Mouse (Mus musculus): ENCODE results near the gene Cnga1. TPM values are rescaled to one million over a fixed set of nuclear protein-coding genes. Genes with fewer than 3 reads are reported as not detected.

Gene Cnga1
- polyA plus RNA-seq, 1 experiment: not detected

DNA sequence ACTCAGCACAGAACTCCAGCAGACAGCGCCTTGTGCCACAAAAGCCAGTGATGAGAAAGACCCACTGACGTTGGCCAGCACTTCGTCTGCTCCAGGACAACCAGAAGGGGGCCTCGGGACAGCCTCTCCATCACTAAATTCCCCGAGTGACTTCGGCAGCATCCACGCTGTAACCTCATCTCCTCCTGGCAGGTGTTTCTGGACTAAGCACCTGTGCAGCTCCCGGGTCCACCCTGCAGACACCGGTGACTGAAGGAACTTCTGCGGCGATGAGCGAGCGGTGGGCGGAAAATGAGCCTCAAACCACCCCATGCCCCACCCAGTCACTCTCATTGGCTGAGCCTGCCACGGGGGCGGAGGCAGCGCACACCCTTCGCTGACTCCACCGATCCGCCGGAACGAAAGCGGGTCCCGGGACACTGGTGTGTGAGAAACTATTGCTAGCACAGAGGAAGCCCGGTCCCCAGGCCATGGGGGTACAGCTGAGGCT is 3.4 kb upstream of the Cnga1 start, which contains the start of gene Nipal1:
TSS of gene Nipal1 (plus strand) at position 378 of the 490 bp plus-strand sequence.
- TF ChIP-seq POLR2A (IDR thresholded peaks at IDR 0.05; ENCODE audit: insufficient read depth, low read depth, low read length) (no peak), CTCF (IDR thresholded peaks at IDR 0.05; ENCODE audit: insufficient read depth, low read depth, low read length) (no peak)
- peak within 1 kb of the TSS; percentile 51 for H3K4me3 ChIP-seq (ENCODE audit: insufficient read depth, low read depth, low read length)
- H3K27ac ChIP-seq (ENCODE audit: insufficient read depth, low read depth, low read length): no peak within 1 kb of the TSS
- under 1% methylated on average over 25 of the region's 25 CpGs for WGBS
- H3K4me1 ChIP-seq (ENCODE audit: control insufficient read depth, insufficient read depth, low read length): peaks cover 12% of the 10 kb centered on the region

DNA sequence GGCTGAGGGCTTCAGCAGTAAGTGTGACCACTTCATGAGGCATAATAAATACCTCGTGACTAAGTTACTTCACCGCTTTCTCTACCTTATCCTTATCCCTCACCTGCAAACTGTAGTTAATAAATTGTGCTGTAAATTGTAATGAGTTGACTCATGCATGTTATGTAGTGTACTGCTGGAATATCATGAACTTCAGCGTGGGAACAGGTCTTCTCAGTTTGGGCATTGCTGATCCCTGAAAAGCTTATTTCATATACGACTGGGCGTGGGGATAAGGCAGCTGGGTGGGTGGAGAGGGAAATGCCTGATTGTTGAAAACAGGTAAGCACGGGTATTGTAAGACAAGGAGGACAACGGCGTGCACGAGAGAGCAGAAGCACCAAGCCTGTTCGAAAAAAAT is 2.9 kb upstream of the Cnga1 start:
- WGBS: 26% methylated on average over 10 of the region's 10 CpGs
- peak overlapping the region; percentile 51 for H3K4me3 ChIP-seq (ENCODE audit: insufficient read depth, low read depth, low read length)
- TF ChIP-seq CTCF (IDR thresholded peaks at IDR 0.05; ENCODE audit: insufficient read depth, low read depth, low read length) (no peak), POLR2A (IDR thresholded peaks at IDR 0.05; ENCODE audit: insufficient read depth, low read depth, low read length) (no peak)
- H3K4me1 ChIP-seq (ENCODE audit: control insufficient read depth, insufficient read depth, low read length): peaks cover 12% of the 10 kb centered on the region
- H3K27ac ChIP-seq (ENCODE audit: insufficient read depth, low read depth, low read length): no peak overlapping the region

DNA sequence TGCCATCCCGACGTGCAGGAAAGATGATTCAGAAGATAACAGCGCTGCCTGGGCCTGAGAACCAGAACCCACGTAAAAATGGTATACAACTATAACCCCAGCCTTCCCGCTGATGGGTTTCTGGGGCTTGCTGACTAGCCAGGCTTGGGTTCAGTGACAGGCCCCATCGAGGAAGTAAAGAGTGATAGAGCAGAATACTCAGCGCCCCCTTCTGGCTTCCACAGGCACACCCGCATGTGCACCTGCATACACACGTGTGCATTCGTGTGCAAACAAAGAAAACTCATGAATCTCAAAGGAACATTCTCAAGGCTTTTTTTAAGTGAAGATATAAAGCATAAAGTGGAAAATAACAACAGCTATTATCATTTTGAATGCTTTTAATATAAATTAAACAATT is 2.1 kb upstream of the Cnga1 start:
- 56% methylated on average over 10 of the region's 10 CpGs for whole genome bisulfite sequencing
- TF ChIP-seq POLR2A (IDR thresholded peaks at IDR 0.05; ENCODE audit: insufficient read depth, low read depth, low read length) (no peak), CTCF (IDR thresholded peaks at IDR 0.05; ENCODE audit: insufficient read depth, low read depth, low read length) (no peak)
- Histone ChIP-seq H3K27ac (ENCODE audit: insufficient read depth, low read depth, low read length) (no peak overlapping the region), H3K4me1 (ENCODE audit: control insufficient read depth, insufficient read depth, low read length) (peaks cover 12% of the 10 kb centered on the region), H3K4me3 (ENCODE audit: insufficient read depth, low read depth, low read length) (no peak overlapping the region)

DNA sequence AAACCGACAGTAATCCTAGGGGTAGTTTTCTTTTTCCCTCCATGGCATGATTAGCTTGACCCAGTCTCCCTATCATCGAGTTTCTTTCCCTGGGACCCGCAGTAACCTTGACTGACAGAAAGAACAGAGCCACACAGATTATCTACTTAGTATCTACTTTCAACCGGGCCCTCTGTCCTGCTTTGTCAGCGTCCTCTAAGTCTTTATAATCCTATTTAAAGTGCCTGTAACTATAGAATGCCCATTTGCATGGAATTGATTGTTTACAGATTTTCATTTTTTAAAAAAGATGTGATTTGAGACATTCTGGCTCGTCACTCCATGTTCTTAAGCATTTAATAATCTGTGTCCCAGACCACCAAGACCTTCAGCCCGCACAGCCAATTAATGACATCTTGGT is 420 bp downstream of the Cnga1 start:
- peaks cover 12% of the 10 kb centered on the region for H3K4me1 ChIP-seq (ENCODE audit: control insufficient read depth, insufficient read depth, low read length)
- H3K27ac ChIP-seq (ENCODE audit: insufficient read depth, low read depth, low read length): no peak overlapping the region
- no peak overlapping the region for H3K4me3 ChIP-seq (ENCODE audit: insufficient read depth, low read depth, low read length)
- TF ChIP-seq CTCF (IDR thresholded peaks at IDR 0.05; ENCODE audit: insufficient read depth, low read depth, low read length): no peak
- WGBS: 80% methylated on average over 7 of the region's 7 CpGs

DNA sequence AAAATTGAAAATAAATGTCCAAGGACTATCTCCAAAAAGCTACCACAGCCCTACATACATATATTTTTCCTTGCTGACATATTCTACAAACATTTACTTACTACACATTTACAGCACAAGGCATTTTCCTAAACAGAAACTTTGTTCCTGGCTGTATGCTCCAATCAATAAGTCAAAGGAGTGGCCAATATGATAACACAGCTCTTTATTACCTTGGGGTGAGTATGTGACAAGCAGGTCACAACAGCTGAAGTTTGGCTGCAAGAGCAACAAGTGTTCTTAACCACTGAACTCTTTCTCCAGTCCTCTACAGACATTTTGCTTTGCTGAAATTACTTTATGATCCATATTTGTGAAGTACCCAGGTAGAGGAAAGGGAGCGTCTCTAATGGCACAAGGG is 4.0 kb downstream of the Cnga1 start:
- H3K4me3 ChIP-seq (ENCODE audit: insufficient read depth, low read depth, low read length): no peak overlapping the region
- TF ChIP-seq CTCF (IDR thresholded peaks at IDR 0.05; ENCODE audit: insufficient read depth, low read depth, low read length): no peak
- TF ChIP-seq POLR2A (IDR thresholded peaks at IDR 0.05; ENCODE audit: insufficient read depth, low read depth, low read length): no peak
- 98% methylated on average over 1 of the region's 1 CpGs for WGBS
- H3K4me1 ChIP-seq (ENCODE audit: control insufficient read depth, insufficient read depth, low read length): no peaks in the 10 kb centered on the region
- H3K27ac ChIP-seq (ENCODE audit: insufficient read depth, low read depth, low read length): no peak overlapping the region

DNA sequence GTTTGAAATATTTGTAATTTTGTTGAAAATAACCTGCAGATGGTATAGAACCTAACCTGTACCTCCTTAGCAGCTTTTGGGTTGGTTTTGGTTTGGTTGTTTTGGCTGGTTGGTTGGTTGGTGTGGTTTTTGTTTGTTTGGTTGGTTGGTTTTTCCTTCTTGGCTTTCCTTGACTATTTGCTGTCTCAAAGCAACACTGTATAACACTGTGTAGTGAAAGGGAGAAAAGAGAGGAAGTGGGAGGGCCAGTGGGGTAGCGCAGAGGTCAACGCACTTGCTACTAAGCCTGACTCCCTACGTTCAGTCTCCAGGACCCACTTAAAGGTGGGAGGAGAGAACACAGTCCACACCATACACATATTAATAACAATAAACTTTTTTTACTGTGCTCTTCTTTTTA is 7.5 kb downstream of the Cnga1 start:
- Histone ChIP-seq H3K4me3 (ENCODE audit: insufficient read depth, low read depth, low read length) (no peak overlapping the region), H3K4me1 (ENCODE audit: control insufficient read depth, insufficient read depth, low read length) (no peaks in the 10 kb centered on the region), H3K27ac (ENCODE audit: insufficient read depth, low read depth, low read length) (no peak overlapping the region)
- 88% methylated on average over 3 of the region's 3 CpGs for WGBS
- TF ChIP-seq POLR2A (IDR thresholded peaks at IDR 0.05; ENCODE audit: insufficient read depth, low read depth, low read length) (no peak), CTCF (IDR thresholded peaks at IDR 0.05; ENCODE audit: insufficient read depth, low read depth, low read length) (no peak)

DNA sequence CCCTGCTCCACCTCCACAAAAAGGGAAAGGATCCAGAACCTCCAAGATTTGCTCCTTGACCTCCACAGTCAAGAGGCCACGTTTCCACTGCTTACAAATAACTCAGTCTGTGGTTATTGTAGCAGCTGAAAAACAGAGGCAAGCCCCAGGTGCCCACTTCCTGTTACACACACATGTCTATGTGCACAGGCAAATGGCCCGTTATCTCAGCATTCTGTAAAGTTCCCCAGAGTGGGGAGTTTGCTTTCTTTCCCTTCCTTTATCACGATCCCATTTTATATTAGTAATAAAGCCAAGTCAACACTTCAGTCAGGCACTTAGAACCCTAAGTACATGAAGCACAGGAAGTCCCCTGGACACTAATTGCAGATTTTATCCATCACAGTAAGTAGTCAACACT is 8.0 kb downstream of the Cnga1 start:
- 75% methylated on average over 3 of the region's 3 CpGs for WGBS
- H3K27ac ChIP-seq (ENCODE audit: insufficient read depth, low read depth, low read length): no peak overlapping the region
- TF ChIP-seq CTCF (IDR thresholded peaks at IDR 0.05; ENCODE audit: insufficient read depth, low read depth, low read length): no peak
- no peak for TF ChIP-seq POLR2A (IDR thresholded peaks at IDR 0.05; ENCODE audit: insufficient read depth, low read depth, low read length)
- no peaks in the 10 kb centered on the region for H3K4me1 ChIP-seq (ENCODE audit: control insufficient read depth, insufficient read depth, low read length)
- no peak overlapping the region for H3K4me3 ChIP-seq (ENCODE audit: insufficient read depth, low read depth, low read length)

DNA sequence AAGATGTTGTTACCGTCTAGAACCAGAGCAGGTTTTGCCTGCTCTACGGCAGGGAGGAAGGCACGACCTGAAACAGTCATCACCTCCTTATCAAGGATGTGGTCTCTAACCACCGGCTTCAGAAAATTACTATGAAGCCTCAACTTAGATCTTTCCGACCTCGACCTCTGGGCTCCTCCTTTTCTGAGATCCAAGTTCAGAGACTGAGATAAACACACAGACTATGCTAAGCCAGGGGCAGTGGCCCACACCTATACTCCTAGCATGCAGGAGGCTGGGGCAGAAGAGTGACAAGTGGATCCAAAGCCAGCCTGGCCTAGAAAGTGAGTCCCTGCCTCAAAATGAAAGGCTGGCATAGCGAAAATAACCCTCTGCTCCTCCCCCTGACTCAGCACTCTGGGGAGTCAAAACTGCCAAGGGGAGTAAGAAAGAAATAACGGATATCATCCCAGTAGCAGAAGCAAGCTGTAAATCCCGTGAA is 9.2 kb downstream of the Cnga1 start:
- WGBS: 90% methylated on average over 9 of the region's 9 CpGs

DNA sequence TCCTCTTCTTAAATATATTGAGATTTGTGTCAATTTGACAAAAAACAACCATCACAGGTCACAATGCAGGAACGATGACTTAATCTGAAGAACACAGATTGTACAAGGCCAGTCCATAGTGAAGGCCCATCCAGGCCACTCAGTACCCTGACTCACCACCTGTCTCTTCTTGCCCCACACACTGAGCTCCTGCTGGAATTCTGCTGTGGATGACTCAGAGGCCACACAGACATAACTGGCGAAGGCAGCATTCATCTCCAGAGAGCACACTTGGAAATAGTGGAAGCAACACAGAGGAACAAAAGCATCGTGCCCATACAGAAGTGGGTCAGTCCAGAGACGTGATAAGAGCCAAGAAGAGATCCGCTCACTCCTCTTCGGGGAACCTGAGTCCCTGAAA is 14.0 kb downstream of the Cnga1 start:
- whole genome bisulfite sequencing: 70% methylated on average over 6 of the region's 6 CpGs
- H3K27ac ChIP-seq (ENCODE audit: insufficient read depth, low read depth, low read length): no peak overlapping the region
- no peaks in the 10 kb centered on the region for H3K4me1 ChIP-seq (ENCODE audit: control insufficient read depth, insufficient read depth, low read length)
- H3K4me3 ChIP-seq (ENCODE audit: insufficient read depth, low read depth, low read length): no peak overlapping the region
- TF ChIP-seq CTCF (IDR thresholded peaks at IDR 0.05; ENCODE audit: insufficient read depth, low read depth, low read length): no peak
- no peak for TF ChIP-seq POLR2A (IDR thresholded peaks at IDR 0.05; ENCODE audit: insufficient read depth, low read depth, low read length)

More for the DNA sequence above, 9.2 kb downstream of the Cnga1 start:
- Histone ChIP-seq H3K4me3 (ENCODE audit: insufficient read depth, low read depth, low read length) (no peak overlapping the region; the same call in 1 of the 2 replicates), H3K27ac (ENCODE audit: insufficient read depth, low read depth, low read length) (no peak overlapping the region), H3K4me1 (ENCODE audit: control insufficient read depth, insufficient read depth, low read length) (no peaks in the 10 kb centered on the region)
- TF ChIP-seq CTCF (IDR thresholded peaks at IDR 0.05; ENCODE audit: insufficient read depth, low read depth, low read length): no peak
- TF ChIP-seq POLR2A (IDR thresholded peaks at IDR 0.05; ENCODE audit: insufficient read depth, low read depth, low read length): no peak

DNA sequence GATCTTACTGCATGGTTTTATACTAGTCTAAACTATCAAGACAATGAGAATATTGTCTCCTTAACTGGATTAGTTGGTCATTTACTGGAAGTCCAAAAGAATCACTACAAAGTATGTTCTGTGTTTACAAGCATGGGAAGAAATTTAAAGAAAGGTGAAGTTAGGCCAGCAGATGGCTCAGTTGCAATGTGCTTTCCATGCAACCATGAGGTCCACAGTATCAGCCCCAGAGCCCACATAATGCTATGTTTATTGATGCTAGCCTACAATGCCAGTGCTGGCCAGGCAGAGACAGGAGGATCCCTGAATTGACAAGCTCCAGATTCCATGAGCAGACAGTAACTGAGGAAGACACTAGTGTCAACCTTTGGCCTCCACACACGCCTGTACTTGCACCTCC is 23.1 kb downstream of the Cnga1 start:
- WGBS: 96% methylated on average over 1 of the region's 1 CpGs
- no peak overlapping the region for H3K27ac ChIP-seq (ENCODE audit: insufficient read depth, low read depth, low read length)
- no peaks in the 10 kb centered on the region for H3K4me1 ChIP-seq (ENCODE audit: control insufficient read depth, insufficient read depth, low read length)
- no peak for TF ChIP-seq CTCF (IDR thresholded peaks at IDR 0.05; ENCODE audit: insufficient read depth, low read depth, low read length)
- TF ChIP-seq POLR2A (IDR thresholded peaks at IDR 0.05; ENCODE audit: insufficient read depth, low read depth, low read length): no peak
- no peak overlapping the region for H3K4me3 ChIP-seq (ENCODE audit: insufficient read depth, low read depth, low read length)
